Mouse (Mus musculus) CD8-positive naive resting alpha-beta T cell, adult 2 months (primary cell): ENCODE data around the gene Resp18.
A peak's percentile ranks its signal among the peaks of the same experiment; 100 is the strongest.

ENCODE experiments used
- DNase-seq, 2 experiments: peaks; one replicate each; pipeline ENCODE4 v3.0.0; 2022; ENCODE audit warnings: low read depth in 2 of 2, low spot score in 2 of 2

Resp18 gene

DNA sequence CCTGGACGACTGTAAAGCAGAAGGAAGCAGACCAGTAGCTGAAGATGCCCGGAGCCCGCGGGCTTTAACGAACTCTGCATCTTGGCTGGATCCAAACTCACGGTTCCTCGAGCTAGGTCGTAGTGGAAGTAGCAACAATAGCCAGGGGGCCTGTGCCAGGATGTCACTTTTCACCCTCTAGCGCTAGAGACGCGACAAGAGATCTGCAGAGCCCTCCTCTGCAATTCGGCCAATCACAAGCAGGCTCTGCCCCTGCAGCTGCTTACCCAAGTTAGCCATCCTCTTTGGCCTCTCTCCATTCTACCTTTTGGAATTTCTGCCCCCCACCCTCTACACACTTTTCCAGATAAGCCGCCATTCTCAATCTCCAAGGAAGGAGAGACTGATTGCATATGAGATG, at the start of gene Resp18:
Resp18 (minus strand) TSS at position 188 of the 400 bp plus-strand sequence.
- DNase-seq: no peak

DNA sequence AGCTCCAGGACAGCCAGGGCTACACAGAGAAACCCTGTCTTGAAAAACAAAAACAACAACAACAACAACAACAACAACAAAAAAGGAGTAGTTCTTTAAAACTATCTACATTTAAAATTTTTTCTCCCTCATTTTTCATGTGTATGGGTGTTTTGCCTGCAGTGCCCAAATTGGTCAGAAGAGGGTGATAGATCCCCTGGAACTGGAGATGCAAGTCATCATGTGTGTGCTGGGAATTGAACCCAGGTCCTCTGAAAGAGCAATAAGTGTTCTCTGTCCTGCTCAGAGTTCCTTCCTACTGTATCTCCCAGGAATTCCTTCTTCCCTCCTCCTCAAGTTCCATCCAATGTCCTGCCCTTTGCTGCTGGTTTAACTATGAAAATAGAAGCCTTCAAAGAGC, 49.2 kb upstream of the Resp18 start:
- DNase-seq: no peak

DNA sequence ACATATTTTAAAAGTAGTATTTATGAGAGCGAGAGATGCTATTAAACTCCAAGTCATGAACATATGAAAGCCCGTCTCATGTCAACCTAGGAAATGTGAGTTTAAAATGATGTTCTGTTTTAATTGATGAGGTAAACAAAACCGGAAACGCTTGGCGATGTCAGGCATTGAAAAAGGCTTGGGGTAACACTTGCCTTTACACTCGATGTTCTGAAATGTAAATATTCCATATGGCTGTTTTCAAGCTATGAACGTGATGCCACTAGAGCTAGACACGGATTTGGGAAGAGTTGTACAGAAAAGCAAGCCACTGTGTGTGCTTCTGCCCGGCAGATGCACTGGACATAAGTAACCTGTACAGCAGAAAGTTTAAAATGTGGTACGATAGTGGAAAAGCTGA, 41.0 kb upstream of the Resp18 start:
- no peak for DNase-seq

DNA sequence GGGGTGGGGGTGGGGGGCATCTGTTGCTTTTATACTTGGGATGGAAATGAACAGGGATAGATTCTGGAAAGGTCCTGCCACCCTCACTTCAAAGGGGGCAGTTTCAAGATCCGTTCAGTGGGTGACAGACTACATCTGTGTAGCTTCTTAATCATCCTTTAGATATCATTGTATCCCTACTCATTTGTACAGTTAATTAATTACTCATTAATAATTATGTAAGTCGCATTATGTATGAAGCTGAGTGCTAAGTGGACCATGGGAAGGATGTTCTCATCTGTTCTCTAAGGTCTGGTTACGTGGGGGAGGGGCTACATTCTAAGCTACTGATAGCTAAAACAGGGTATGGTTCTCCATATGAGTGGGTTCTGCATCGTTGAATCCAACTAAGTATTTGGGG, 40.5 kb upstream of the Resp18 start:
- DNase-seq: no peak

DNA sequence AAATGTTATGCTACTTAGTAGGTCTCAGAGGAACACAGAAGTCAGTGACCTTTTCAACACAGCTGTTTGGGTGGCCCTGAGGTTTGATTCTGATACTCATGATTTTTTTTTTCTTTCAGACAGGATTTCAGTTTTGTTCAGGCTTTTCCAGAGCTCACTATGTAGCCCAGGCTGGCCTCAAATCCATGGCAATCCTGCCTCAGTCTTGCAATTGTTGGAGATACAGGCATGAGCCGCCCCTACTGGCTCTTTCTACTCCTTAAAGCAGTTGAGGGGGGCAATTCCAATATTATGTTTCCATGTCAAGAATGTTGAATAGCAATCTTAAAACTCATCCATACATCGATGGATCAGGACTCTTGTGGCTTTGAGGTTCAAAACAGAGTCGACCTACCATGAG, 40.1 kb upstream of the Resp18 start:
- DNase-seq: no peak

DNA sequence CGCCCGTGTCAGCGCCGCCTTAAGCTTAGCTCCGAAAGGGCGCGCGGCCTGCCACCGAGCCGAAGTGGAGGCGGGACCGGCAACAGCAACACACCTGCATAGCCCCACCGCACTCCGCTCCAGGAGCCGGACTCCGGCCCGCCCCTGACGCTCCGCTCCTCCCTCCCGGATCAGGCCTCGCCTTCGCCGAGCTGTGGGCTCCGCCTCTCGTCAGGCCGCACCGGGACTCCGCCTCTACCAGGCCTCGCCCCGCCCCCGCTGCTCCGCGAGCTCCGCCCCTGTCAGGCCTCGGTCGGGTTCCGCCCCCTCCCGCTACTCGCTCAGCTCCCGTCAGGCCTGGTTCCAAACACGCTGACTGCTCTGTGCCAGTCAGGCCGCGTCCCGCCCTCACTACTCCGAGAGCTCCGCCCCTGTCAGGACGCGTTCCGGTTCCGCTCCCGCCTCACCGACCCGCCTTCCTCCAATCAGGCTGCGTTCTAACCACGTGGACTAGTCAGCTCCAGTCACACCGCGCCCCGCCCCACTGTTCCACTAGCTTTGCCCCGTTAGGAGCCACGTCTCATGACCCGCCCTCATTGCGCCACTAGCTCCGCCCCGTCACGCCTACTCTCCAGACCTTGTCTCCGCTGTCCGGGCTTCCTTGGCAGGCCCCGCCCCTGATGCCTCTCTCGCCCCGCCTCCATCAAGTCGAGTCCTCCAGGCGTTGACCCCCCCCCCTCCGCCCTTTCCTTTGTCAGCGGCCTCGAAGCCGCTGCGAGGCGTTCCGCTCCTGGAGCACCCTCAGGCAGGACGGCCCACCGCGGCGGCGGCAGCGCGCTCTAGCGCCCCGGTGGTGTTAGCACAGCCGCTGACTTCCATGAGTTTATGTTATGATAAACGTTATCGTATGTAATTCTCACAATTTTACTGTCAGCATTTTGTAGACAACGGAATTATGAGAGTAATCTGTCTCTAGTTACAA, 39.3 kb upstream of the Resp18 start, which contains the start of gene Dnpep:
Dnpep (minus strand) TSS at position 750 of the 961 bp plus-strand sequence.
- peak; percentile 100 for DNase-seq

DNA sequence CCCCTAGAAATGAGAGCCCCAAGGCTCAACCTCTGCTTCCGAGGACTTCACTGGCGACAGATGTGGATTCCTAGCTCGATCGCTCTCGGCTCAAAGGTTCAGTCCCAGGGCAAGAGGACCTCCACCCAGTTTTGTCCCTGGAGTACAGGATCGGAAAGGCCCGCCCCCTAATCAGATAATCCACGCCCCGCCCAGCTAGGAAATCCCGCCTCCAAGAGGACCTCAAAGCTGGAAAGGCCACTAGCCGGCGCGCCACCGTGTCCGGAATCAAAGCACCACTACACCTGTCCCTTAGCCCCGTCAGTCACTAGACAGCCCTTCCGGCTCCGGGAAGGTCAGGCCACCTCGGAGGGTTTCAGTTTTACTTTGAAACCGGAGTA, 38.6 kb upstream of the Resp18 start:
- no peak for DNase-seq

DNA sequence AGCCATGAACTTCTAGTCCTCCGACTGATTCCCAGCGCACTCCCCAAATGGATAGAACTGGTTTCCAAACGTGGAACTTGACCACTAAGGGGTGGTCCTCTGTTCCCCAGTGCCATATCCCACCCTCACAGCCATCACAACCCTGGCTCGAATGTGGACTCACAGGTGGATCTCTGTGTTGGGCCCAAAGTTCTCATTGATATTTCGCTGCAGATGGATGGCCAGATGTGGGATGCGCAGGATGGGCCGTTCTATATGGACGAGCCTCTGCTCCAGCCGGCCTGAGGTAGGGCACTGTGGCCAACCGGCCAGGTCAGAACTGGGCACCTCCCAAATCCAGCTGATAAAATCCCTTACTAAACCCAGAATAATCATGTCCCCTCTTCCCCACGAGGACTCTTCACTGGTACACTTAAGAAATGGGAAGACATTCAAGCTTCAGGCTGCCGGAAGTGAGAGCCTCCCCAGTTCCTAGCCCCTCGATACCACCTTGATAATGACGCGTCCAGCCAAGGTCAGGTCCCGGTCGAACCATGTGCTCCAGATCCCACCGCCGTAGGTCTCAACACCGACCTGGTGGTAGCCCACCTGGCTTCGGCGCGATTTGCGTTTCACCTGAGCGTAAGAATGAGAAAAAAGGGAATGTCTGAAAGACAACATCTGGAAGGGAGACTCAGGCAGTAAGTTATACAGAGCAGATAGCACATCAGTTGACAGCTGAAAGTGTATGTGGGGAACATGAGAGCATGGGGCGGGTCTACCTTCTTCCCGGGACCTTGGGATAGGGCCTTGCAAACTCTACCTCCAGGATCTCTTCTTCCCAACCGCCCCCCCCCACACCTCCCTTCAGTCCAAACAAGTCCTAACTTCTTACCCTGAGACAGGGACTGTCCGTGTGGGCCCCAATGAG, 37.5 kb upstream of the Resp18 start:
- DNase-seq: no peak

DNA sequence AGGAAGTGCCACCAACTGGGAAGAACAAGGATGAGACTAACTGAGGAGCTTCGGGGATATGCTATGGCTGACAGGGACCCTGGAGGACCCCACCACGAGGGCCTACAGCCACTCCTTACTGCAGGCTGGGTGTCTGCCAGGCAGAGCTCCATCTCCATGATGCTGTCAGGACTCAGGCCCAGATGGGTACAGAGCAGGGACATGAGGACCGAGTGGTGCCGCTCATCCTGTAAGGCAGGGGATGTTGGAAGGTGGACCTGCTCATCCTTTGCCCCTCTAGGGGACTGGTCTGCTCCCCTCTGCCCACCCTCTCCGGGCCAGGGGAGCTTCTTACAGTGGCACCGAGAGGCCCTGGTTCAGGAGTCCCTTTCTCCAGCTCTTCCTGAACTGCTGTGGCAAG, 36.8 kb upstream of the Resp18 start:
- DNase-seq: no peak

DNA sequence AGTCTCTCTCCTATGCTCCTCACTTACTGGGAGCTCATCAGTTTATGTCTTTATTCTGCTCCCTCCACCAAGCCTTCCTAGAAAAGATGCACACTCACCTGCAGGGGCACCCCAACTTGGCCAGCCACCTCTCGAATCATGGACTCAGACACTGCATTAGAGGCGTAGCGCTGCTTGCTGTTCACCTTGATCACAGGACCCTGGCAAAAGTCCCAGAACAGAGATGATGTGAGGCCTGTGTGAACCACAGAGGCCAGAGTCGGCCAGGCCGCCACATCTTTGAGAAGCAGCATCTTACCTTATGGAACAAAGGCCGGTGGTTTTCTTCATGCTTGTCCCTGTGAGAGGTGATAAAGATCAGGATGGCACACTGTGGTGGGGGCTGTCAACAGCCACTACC, 33.5 kb upstream of the Resp18 start:
- no peak for DNase-seq

DNA sequence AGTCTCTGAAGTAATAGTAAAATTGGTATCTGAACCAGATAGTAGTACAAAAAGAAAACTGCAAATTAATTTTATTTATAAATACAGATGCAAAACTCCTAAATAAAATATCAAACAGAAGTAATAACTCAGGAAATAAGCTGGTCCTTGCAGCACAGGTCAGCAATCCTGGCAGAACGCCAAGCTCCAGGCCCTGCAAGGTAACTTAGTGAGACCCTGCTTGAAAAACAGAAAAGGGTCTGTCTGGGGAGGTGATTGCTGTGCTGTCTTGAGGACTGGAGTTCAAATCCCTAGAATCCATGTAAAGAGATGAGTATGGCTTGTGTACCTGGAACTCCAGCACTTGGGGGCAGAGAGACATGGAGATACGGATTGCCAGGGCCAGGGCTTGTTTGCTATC, 26.4 kb upstream of the Resp18 start:
- no peak for DNase-seq

DNA sequence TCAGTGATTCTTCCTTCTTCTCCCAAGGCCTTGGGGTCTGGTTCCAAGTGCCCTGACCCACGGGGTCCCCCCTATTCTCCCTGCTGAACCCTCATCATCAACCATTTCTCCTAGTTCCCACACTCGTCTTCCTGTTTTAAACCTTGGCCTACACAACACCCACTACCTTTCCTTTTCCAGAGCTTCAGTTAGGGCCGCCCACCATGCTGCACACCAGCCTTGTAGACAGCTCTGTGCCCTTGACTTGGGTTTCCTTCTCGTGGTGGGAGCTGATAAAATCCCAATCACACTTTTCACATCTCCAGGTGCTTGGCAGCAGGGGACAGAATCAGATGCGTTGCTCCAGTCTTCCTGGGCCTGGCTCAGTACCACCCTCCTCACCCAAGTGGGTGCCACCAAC, 16.1 kb upstream of the Resp18 start:
- no peak for DNase-seq

DNA sequence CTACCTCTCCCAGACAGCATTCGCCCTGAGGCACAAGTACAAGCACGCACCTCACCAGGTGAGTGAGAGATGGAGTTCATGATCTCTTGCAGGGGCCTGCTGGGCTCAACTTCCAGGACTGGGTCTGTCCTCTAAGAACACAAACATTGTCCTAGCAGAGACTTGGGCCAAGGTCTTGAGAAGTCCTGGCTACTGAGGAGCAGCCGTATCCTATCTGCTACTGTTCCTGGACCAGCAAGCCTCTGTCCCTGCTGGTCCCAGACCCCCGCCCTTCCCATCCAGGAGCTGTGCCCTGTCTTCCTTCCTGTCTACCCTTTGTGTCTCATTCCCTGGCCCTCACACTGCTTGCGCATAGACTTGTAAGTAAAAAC, 15.1 kb upstream of the Resp18 start:
- DNase-seq: no peak

DNA sequence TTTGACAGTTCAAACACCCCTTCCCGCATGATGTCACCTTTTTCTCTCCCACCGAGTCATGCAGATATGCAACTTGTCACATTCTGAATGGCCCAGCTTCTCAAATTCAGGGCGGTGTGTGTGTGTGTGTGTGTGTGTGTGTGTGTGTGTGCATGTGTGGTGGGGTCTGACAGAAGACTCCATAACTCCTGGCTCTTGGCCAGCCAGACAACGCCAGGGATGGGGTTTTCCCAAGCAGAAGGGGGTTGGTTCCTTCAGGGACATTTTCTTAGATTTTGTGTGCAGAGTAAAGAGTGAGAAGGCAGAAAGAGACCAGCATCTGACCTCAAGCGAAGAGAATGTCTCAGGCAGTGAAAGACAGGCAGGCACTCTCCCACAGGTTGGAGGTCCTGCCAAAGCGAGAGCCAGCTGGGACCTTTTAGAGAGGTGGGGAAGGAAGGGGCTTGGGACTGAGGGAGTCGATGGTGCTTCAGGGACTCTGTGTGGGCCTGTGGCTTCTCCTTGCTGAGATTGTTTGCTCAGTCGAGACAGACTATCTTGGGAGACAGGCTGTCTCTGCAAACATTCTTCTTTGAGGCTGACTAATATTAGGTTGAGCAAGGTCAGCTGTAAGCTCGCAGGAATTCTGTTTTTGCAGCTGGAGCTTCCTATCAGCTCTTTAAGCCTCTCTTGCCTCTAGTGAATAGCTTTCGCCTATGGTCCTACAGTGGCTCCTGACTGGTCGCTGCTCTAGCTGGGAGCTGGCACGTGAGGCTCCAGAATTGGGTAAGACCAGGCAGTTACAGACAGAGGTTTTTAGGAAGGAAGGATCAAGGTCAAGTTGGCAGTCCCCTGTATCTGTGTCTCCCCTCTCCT, 14.5 kb upstream of the Resp18 start:
- no peak for DNase-seq

DNA sequence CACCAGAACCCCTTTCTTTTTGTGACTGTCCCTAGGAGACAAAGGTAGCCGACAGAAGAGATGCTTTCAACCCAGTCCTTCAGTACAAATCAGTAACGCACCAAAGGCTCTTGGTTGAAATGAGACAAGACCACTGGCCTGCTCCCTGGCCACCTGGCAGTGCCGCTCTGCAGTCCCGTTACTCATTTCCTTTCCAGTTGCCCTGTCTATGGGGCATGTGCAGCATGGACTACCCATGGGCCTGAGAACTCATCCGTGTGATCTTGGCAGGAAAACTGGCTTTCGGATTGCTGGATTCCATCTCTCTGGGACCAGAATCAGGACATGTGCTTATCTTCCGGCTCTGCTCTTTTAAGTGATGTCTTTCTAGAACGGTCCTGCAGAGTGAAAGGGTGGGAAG, 13.1 kb upstream of the Resp18 start:
- DNase-seq: no peak

DNA sequence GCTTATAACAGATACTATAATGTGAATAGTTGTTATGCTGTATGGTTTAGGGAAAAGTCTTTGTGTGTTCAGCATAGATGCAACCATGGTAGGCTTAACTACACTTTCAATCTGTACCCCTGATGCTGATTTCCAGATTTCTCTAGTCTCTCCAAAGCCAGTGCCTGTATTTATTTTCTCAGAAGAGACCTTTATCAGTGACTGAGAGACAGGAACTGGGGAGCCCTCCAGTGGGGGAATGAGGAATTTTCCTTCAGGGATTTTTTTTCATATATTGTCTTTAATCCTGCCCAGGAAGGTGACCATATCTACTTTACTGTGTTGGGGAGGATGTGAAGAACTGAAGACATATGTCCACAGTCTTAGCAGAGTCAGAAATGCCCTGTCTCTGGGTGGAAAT, 12.4 kb upstream of the Resp18 start:
- DNase-seq: no peak

DNA sequence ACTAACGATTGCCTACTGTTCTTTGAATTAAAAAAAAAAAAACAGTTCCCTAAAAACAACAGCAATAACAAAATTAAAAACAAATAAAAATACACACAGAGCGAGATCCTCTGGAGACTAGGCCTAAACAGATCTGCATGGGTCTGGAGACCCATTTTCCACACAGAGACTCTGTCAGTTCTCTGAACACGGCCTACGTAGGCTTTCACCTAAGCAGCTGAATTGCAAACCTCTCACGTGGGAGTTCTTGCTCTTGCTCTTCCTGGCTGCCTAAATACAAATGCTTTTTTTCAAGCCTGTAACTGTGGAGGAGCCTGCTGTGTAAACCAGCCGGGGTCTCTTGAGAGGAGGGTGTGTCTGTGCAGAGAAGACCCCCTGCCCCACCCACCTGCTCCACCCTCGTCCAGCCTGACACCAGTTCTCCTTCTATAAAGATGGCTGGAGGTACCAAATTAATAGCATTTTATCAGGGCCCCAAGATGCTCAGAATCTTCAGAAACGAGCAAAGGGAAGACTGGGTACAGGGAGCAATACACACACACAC, 11.7 kb upstream of the Resp18 start:
- DNase-seq: no peak

DNA sequence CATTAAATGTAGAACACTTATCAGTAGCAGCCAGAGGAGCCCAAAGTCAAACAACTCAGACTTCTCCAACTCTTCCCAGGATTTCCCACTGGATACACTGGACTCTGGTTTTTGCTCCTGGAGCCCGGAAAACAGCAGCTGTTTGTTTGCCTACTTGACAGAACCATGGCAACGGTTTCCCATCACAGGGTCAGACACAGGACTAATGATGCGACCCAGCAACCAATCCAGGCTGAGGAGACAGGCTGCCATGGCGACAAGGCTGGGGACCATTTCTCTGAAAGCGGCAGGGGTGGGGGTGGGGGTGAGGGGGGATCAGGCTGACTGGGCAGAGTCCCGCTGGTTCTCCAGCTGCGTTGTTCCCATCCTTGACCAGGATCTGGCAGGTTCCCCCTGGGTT, 11.2 kb upstream of the Resp18 start:
- no peak for DNase-seq

DNA sequence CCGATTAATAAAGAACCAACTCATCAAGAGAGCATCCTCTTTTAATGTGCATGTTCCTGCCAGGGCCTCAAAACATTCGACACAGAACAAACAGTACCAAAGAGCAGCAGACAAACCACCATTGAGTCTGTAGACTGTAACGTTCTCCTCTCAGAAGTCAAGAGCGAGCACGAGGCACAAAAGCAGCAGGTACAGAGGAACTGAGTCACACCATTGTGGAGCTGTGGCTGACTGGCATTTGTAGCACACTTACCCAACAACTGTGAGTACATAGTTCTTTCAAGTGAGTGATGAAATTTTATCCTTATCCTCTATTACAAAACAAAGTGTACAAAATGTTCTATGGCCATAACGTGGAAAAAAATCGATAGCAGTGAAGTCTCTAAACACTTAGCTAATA, 6.7 kb upstream of the Resp18 start:
- no peak for DNase-seq

DNA sequence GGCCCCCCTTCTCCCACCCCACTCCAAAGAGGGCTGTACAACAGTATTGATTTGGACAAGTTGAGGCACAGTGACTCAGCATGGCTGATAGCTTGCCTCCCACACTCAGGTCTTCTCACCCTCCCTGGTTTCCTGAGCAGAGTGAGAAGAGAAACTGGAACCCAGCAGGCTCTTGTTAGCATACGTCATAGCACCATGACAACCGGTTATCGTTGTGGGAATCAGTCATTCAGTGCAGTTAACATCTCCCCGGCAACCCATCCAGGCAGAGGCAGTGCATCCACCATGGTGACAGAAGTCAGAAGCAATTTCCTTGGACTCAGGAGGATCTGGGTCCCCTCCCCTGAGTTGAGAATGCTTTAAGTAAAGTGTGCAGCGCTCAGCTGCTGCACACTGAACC, 4.8 kb upstream of the Resp18 start:
- DNase-seq: no peak
